Comparison of ENCODE assay signal across 8 mouse cellular contexts in genomic region chrX:36808318-36808683, GRCm38 (mm10). TPM values are rescaled to one million over a fixed set of nuclear protein-coding genes. Genes with fewer than 3 reads are reported as not detected.
DNase-seq lines count a peak whose midpoint lies in the region; ATAC-seq and TF ChIP-seq lines count a peak whose summit lies in the region.

No protein-coding gene starts in this region.

- H3K79me2 ChIP-seq in heart, adult 2 months (replicated peaks; ENCODE audit: control insufficient read depth, insufficient read depth, low read length) = no peaks in the 10 kb centered on the region

- no peaks in the 10 kb centered on the region for H3K36me3 ChIP-seq in heart, adult 2 months (ENCODE audit: control insufficient read depth, insufficient read depth, low read length)
- H3K36me3 ChIP-seq in testis, adult 2 months (ENCODE audit: control insufficient read depth, insufficient read depth, low read length) = no peaks in the 10 kb centered on the region
- no peaks in the 10 kb centered on the region for H3K36me3 ChIP-seq in liver, embryonic 11.5 days (ENCODE audit: control insufficient read depth, insufficient read depth, low read length)
- no peaks in the 10 kb centered on the region for H3K36me3 ChIP-seq in stomach, postnatal 0 days (ENCODE audit: control insufficient read depth, insufficient read depth, low read length)

- H3K9me3 ChIP-seq in liver, embryonic 11.5 days (ENCODE audit: control insufficient read depth, low read length) = no peaks in the 10 kb centered on the region
- no peaks in the 10 kb centered on the region for H3K9me3 ChIP-seq in stomach, postnatal 0 days (ENCODE audit: control insufficient read depth, low read length)

- TF ChIP-seq EP300 in heart, adult 2 months (IDR thresholded peaks at IDR 0.05; ENCODE audit: insufficient read depth, low read depth, low read length) = no peak
- TF ChIP-seq EP300 in stomach, postnatal 0 days (optimal IDR thresholded peaks at IDR 0.05) = no peak

- WGBS in heart, adult 2 months = 35% methylated on average over 6 of the region's 6 CpGs
- WGBS in liver, embryonic 11.5 days = 57% methylated on average over 6 of the region's 6 CpGs
- WGBS in stomach, postnatal 0 days = 46% methylated on average over 6 of the region's 6 CpGs

- H3K4me1 ChIP-seq in heart, adult 2 months (ENCODE audit: control insufficient read depth, insufficient read depth, low read length) = no peaks in the 10 kb centered on the region
- H3K4me1 ChIP-seq in testis, adult 2 months (ENCODE audit: control insufficient read depth, insufficient read depth, low read length) = no peaks in the 10 kb centered on the region
- peaks cover 2% of the 10 kb centered on the region; the same call in 1 of the 2 replicates for H3K4me1 ChIP-seq in liver, embryonic 11.5 days (replicated peaks; ENCODE audit: control insufficient read depth, insufficient read depth, low read length)
- H3K4me1 ChIP-seq in stomach, postnatal 0 days (replicated peaks; ENCODE audit: control insufficient read depth, insufficient read depth) = no peaks in the 10 kb centered on the region

- H3K4me2 ChIP-seq in liver, embryonic 11.5 days = peak overlapping the region; percentile 66
- H3K4me2 ChIP-seq in stomach, postnatal 0 days (replicated peaks; ENCODE audit: low read depth) = 0 out of 2 replicates have a peak overlapping the region, but pooled peaks have one; percentile 11

- peak overlapping the region; percentile 61 for H3K27ac ChIP-seq in heart, adult 2 months
- no peak overlapping the region for H3K27ac ChIP-seq in testis, adult 2 months (ENCODE audit: control insufficient read depth, insufficient read depth, low read depth, low read length)
- peak overlapping the region; percentile 79 for H3K27ac ChIP-seq in liver, embryonic 11.5 days (ENCODE audit: low read depth, low read length)
- H3K27ac ChIP-seq in stomach, postnatal 0 days (replicated peaks) = peak overlapping the region; percentile 71

- no peaks in the 10 kb centered on the region for H3K27me3 ChIP-seq in heart, adult 2 months (ENCODE audit: control insufficient read depth, insufficient read depth, low read length)
- no peaks in the 10 kb centered on the region for H3K27me3 ChIP-seq in testis, adult 2 months (ENCODE audit: control insufficient read depth, insufficient read depth, low read length)
- no peaks in the 10 kb centered on the region for H3K27me3 ChIP-seq in liver, embryonic 11.5 days (replicated peaks; ENCODE audit: control insufficient read depth, insufficient read depth, low read length)
- H3K27me3 ChIP-seq in stomach, postnatal 0 days (ENCODE audit: control insufficient read depth, insufficient read depth, low read length) = no peaks in the 10 kb centered on the region

- TF ChIP-seq POLR2A in heart, adult 2 months (IDR thresholded peaks at IDR 0.05; ENCODE audit: insufficient read depth, low read depth, low read length) = no peak
- TF ChIP-seq POLR2A in testis, adult 2 months (IDR thresholded peaks at IDR 0.05; ENCODE audit: control insufficient read depth, low read depth, low read length) = no peak

- ATAC-seq in liver, embryonic 11.5 days (replicated peaks; ENCODE audit: low FRiP score) = peak; percentile 16; the same call in 1 of the 2 replicates
- peak; percentile 20; the same call in 1 of the 2 replicates for ATAC-seq in stomach, postnatal 0 days (ENCODE audit: low FRiP score, low TSS enrichment)

- H3K4me3 ChIP-seq in heart, adult 2 months = peak overlapping the region; percentile 41
- peak overlapping the region; percentile 66; the same call in 1 of the 2 replicates for H3K4me3 ChIP-seq in testis, adult 2 months (ENCODE audit: control insufficient read depth, low read depth, low read length)
- peak overlapping the region; percentile 41 for H3K4me3 ChIP-seq in liver, embryonic 11.5 days (ENCODE audit: low read depth, low read length)
- peak overlapping the region; percentile 33; the same call in 1 of the 2 replicates for H3K4me3 ChIP-seq in stomach, postnatal 0 days (ENCODE audit: low read depth, low read length)

- TF ChIP-seq CTCF in heart, adult 2 months (IDR thresholded peaks at IDR 0.05) = no peak
- no peak for TF ChIP-seq CTCF in testis, adult 2 months (IDR thresholded peaks at IDR 0.05; ENCODE audit: control insufficient read depth, insufficient read depth, insufficient replicate concordance, low read depth, low read length)
- TF ChIP-seq CTCF in stomach, postnatal 0 days (IDR thresholded peaks at IDR 0.05; ENCODE audit: low read depth) = no peak

- DNase-seq in heart, adult 2 months = no peak
- no peak for DNase-seq in heart, postnatal 36 days
- no peak for DNase-seq in testis, postnatal 14 days (ENCODE audit: low spot score)
- DNase-seq in liver, embryonic 11.5 days (ENCODE audit: low spot score) = no peak
- DNase-seq in stomach, postnatal 0 days (ENCODE audit: low spot score) = no peak
- no peak for DNase-seq in natural killer cell, adult 2 months (ENCODE audit: low spot score in 2 of 2)
- DNase-seq in urinary bladder, adult 18-20 months (ENCODE audit: low spot score in 2 of 2) = no peak

- intact Hi-C loops in heart, adult 2 months (cut with DNase I) = no loop called here
- intact Hi-C loops in heart, postnatal 36 days (cut with DNase I) = loop anchor here (1.0 kb wide), 1 partner anchor 12 kb away; no protein-coding TSS in a partner anchor

- H3K9ac ChIP-seq in heart, adult 2 months (ENCODE audit: low read depth, low read length) = peak overlapping the region; percentile 42; the same call in 1 of the 2 replicates
- no peak overlapping the region for H3K9ac ChIP-seq in liver, embryonic 11.5 days (ENCODE audit: low read depth, low read length)
- no peak overlapping the region for H3K9ac ChIP-seq in stomach, postnatal 0 days (ENCODE audit: low read length)

RNA-seq across cellular contexts. Expression of gene Slc25a5, which starts 12.8 kb away (rescaled TPM):
- 100 to 1,000 TPM; 352 to 447 TPM for total RNA-seq in heart, adult 2 months (2021)
- 425 and 550 TPM in 2 replicates for polyA plus RNA-seq in heart, adult 2 months (2012; rRNA removed)
- total RNA-seq in heart, postnatal 36 days (2021) = 100 to 1,000 TPM; 374 to 455 TPM
- polyA plus RNA-seq in testis, adult 2 months (2012; rRNA removed) = 62.9 and 65.1 TPM in 2 replicates
- 942 and 1,011 TPM in 2 replicates for polyA plus RNA-seq in liver, embryonic 11.5 days (2014; fragmentation: Nextera tagmentation; extraction: Ambion mirVana)
- 1,050 and 1,122 TPM in 2 replicates for polyA plus RNA-seq in stomach, postnatal 0 days (2015; fragmentation: Nextera tagmentation; extraction: Ambion mirVana)
